Mouse (Mus musculus): ENCODE data around the gene Arhgap32. TPM values are rescaled to one million over a fixed set of nuclear protein-coding genes. Genes with fewer than 3 reads are reported as not detected.

Arhgap32 gene
- total RNA-seq, 4 experiments from 2014 or later: 17.5 to 24.0 (median 21.3) TPM

- DNase-seq (ENCODE audit: low spot score): no peak
Measured at GRCm38 (mm10) chr9:32250486-32250885, 134.6 kb downstream of the Arhgap32 start.

GRCm38 (mm10) chr9:32253721-32254120 is 137.8 kb downstream of the Arhgap32 start:
- no peak for DNase-seq (ENCODE audit: low spot score)

GRCm38 (mm10) chr9:32257365-32257764 is 141.4 kb downstream of the Arhgap32 start:
- no peak for DNase-seq (ENCODE audit: low spot score)

- DNase-seq (ENCODE audit: low spot score): no peak
Measured at GRCm38 (mm10) chr9:32257882-32258281, 141.9 kb downstream of the Arhgap32 start.

- DNase-seq (ENCODE audit: low spot score): peak; percentile 81
Measured at GRCm38 (mm10) chr9:32271896-32272444, 156.0 kb downstream of the Arhgap32 start.

- no peak for DNase-seq (ENCODE audit: low spot score)
Measured at GRCm38 (mm10) chr9:32278052-32278451, 162.1 kb downstream of the Arhgap32 start.

GRCm38 (mm10) chr9:32279789-32280188 is 163.9 kb downstream of the Arhgap32 start:
- DNase-seq (ENCODE audit: low spot score): no peak

GRCm38 (mm10) chr9:32280456-32280855 is 164.5 kb downstream of the Arhgap32 start:
- DNase-seq (ENCODE audit: low spot score): no peak

- DNase-seq (ENCODE audit: low spot score): no peak
Measured at GRCm38 (mm10) chr9:32283591-32283990, 167.7 kb downstream of the Arhgap32 start.

- no peak for DNase-seq (ENCODE audit: low spot score)
Measured at GRCm38 (mm10) chr9:32291618-32292017, 175.7 kb downstream of the Arhgap32 start.

GRCm38 (mm10) chr9:32292686-32293085 is 176.8 kb downstream of the Arhgap32 start:
- DNase-seq (ENCODE audit: low spot score): peak; percentile 52

- DNase-seq (ENCODE audit: low spot score): no peak
Measured at GRCm38 (mm10) chr9:32295061-32295800, 179.3 kb downstream of the Arhgap32 start.

- no peak for DNase-seq (ENCODE audit: low spot score)
Measured at GRCm38 (mm10) chr9:32302501-32303150, 186.7 kb downstream of the Arhgap32 start.

GRCm38 (mm10) chr9:32311786-32312185 is 195.8 kb downstream of the Arhgap32 start:
- DNase-seq (ENCODE audit: low spot score): no peak

- DNase-seq (ENCODE audit: low spot score): no peak
Measured at GRCm38 (mm10) chr9:32312208-32312607, 196.3 kb downstream of the Arhgap32 start.

GRCm38 (mm10) chr9:32314071-32314470 is 198.1 kb downstream of the Arhgap32 start:
- DNase-seq (ENCODE audit: low spot score): peak; percentile 73

- DNase-seq (ENCODE audit: low spot score): no peak
Measured at GRCm38 (mm10) chr9:32315999-32316398, 200.1 kb downstream of the Arhgap32 start.

Small RNA genes within 50 kb of the gene (microRNA-seq; reads per million reads assigned to microRNA genes)
- not detected for gene Gm44453

Other genes with a start within 250 kb of the Arhgap32 start
- gene Barx2, start 202.7 kb upstream of the Arhgap32 start, total RNA-seq (2022): under 1 TPM in 3 of 4 experiments, not detected in 1; 0.16 to 0.35 (median 0.17) TPM
- gene Kcnj5, start 228.2 kb downstream of the Arhgap32 start, total RNA-seq (2022): 10 to 100 TPM; 53.9 to 62.5 (median 56.2) TPM

All from heart, adult 8-10 months (tissue).